Mouse (Mus musculus): Measurements from ENCODE around the gene Gm6356.
"Not testable (repeated sequence)": the region's sequence is repeated elsewhere in the genome, so short reads cannot be mapped to it uniquely, and the experiment has no call there.

Gm6356 gene

GRCm38 (mm10) chr14:6973718-6974117 lies at the start of gene Gm6356:
Gene Gm6356 (minus strand): TSS chr14:6973818.
- DNase-seq, result not testable (repeated sequence)

Measured in kidney, postnatal 25 days (tissue).